Mouse (Mus musculus) kidney, postnatal 0 days (tissue): Measurements from ENCODE around the gene Tcf21. TPM values are rescaled to one million over a fixed set of nuclear protein-coding genes. Genes with fewer than 3 reads are reported as not detected.

Source experiments
- ATAC-seq: fragments of 200-750 bp; cut with Nextera tagmentation; replicated peaks from 2 replicates; pipeline ENCODE4 v1.8.0; 2017; ENCODE audit warnings: low read depth, moderate number of reproducible peaks, moderate TSS enrichment, moderate library complexity; ENCODE audit not compliant: low FRiP score
- DNase-seq: peaks from one replicate; pipeline ENCODE4 v3.0.0-alpha.2; 2016; ENCODE audit warnings: low spot score
- H3K27ac ChIP-seq: fragments of 300-500 bp; sonication (generic); 2 replicates; pipeline ENCODE4 v1.5.1; 2014; ENCODE audit warnings: mild to moderate bottlenecking
- H3K27me3 ChIP-seq: fragments of 300-500 bp; sonication (generic); 2 replicates; pipeline ENCODE4 v1.6.1; 2014; ENCODE audit warnings: low read length, mixed read lengths; ENCODE audit not compliant: insufficient read depth
- H3K36me3 ChIP-seq: fragments of 300-500 bp; sonication (generic); 2 replicates; pipeline ENCODE4 v1.6.1; 2014; ENCODE audit warnings: low read length, mixed read lengths; ENCODE audit not compliant: insufficient read depth
- H3K4me1 ChIP-seq: fragments of 300-500 bp; sonication (generic); replicated peaks from 2 replicates; pipeline ENCODE4 v1.6.1; 2014; ENCODE audit warnings: antibody characterized with exemption, low read length, mixed read lengths; ENCODE audit not compliant: insufficient read depth
- H3K4me2 ChIP-seq: fragments of 300-500 bp; sonication (generic); 2 replicates; pipeline ENCODE4 v1.6.1; 2014; ENCODE audit warnings: mild to moderate bottlenecking, low read length, moderate library complexity, mixed read lengths
- H3K4me3 ChIP-seq: fragments of 300-500 bp; sonication (generic); replicated peaks from 2 replicates; pipeline ENCODE4 v1.5.1; 2014; ENCODE audit warnings: low read depth, low read length
- H3K9ac ChIP-seq: fragments of 300-500 bp; sonication (generic); 2 replicates; pipeline ENCODE4 v1.6.1; 2014; ENCODE audit warnings: low read depth, low read length
- H3K9me3 ChIP-seq: fragments of 300-500 bp; sonication (generic); replicated peaks from 2 replicates; pipeline ENCODE4 v1.6.1; 2016; ENCODE audit warnings: low read length, inconsistent platforms, mixed read lengths
- CTCF ChIP-seq: IDR thresholded peaks from 2 replicates; pipeline ENCODE4 v1.5.1; 2016; ENCODE audit warnings: antibody characterized with exemption, low read depth, mild to moderate bottlenecking, moderate library complexity
- WGBS: fragments of 180-500 bp; shearing (Covaris S2); extraction: QIAGEN DNeasy Blood & Tissue Kit; methylation state at CpG from one replicate; pipeline ENCODE4 v1.1.7; 2014; 5-methylcytosine and 5-hydroxymethylcytosine counted together
- polyA plus RNA-seq: library from polyadenylated mRNA; unstranded; fragments of >200 nt; fragmentation: Nextera tagmentation; extraction: Ambion mirVana; gene quantifications from 2 replicates; pipeline ENCODE4 v1.2.1, GENCODE M21; 2015

Gene Tcf21
- polyA plus RNA-seq, 1 experiment from 2014 or later, result 413 TPM

DNA sequence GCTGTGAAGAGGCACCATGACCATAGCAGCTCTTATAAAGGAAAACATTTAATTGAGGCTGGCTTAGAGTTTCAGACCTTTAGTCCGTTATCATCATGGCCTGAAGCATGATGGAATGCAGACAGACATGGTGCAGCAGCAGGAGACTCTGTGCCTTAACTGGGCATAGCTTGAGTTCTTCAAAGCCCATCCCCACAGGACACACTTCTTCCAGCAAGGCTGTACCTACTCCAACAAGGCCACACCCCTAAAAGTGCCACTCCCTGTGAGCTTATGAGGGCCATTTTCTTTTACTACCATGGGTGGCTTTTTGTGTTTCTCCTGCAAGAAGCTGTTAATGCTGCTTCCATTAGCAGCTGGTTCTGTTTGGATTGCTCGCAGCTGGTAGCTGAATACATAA is 44.5 kb downstream of the Tcf21 start:
- ATAC-seq, result no peak
- Histone ChIP-seq H3K27ac (no peak overlapping the region), H3K9me3 (no peaks in the 10 kb centered on the region), H3K9ac (no peak overlapping the region), H3K4me2 (no peak overlapping the region), H3K4me3 (no peak overlapping the region), H3K27me3 (no peaks in the 10 kb centered on the region), H3K4me1 (no peaks in the 10 kb centered on the region), H3K36me3 (no peaks in the 10 kb centered on the region)
- DNase-seq, result no peak
- TF ChIP-seq CTCF, result no peak
- 79% methylated on average over 2 of the region's 2 CpGs for WGBS

DNA sequence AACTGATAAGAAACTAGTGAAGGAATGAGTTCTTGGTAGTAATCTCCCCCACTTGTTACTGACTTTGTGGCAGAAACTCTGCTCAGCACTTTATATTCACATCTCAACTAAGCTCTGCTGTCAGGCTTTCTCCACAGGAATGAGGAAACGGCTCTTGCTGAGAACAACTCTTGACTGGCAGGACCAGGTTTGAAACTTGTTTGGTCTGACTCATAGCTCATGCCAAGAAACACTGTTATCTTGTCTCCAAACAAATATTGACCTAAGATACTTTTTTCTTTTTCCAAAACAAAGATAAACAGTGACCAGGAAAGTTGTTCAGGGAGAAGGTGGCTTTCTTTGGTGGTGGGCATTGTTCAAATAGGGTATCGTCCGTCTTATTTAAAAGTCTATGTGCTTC is 45.3 kb downstream of the Tcf21 start:
- Histone ChIP-seq H3K36me3 (no peaks in the 10 kb centered on the region), H3K9me3 (no peaks in the 10 kb centered on the region), H3K4me2 (no peak overlapping the region), H3K27ac (no peak overlapping the region), H3K4me1 (no peaks in the 10 kb centered on the region), H3K4me3 (no peak overlapping the region), H3K9ac (no peak overlapping the region), H3K27me3 (no peaks in the 10 kb centered on the region)
- TF ChIP-seq CTCF, result no peak
- no peak for ATAC-seq
- no peak for DNase-seq
- 82% methylated on average over 3 of the region's 3 CpGs for WGBS

Other genes starting within 250 kb of the Tcf21 start
- gene Slc2a12, start 175.2 kb downstream of the Tcf21 start, polyA plus RNA-seq, result 2.8 and 3.0 TPM in 2 replicates
- 58.3 and 62.8 TPM in 2 replicates for gene Tbpl1, start 88.2 kb downstream of the Tcf21 start, polyA plus RNA-seq